Mouse (Mus musculus): ENCODE data around the gene Flvcr1.

- TF ChIP-seq CTCF (IDR thresholded peaks at IDR 0.05; ENCODE audit: low read depth, low read length) (no peak), POLR2A (IDR thresholded peaks at IDR 0.05; ENCODE audit: borderline replicate concordance, low read depth, low read length) (no peak)
These were observed 19.3 kb upstream of the Flvcr1 start for GRCm38 (mm10) chr1:191045264-191045663.
